Mouse (Mus musculus): ENCODE data around the gene 9230102O04Rik.

The 9230102O04Rik gene

DNA sequence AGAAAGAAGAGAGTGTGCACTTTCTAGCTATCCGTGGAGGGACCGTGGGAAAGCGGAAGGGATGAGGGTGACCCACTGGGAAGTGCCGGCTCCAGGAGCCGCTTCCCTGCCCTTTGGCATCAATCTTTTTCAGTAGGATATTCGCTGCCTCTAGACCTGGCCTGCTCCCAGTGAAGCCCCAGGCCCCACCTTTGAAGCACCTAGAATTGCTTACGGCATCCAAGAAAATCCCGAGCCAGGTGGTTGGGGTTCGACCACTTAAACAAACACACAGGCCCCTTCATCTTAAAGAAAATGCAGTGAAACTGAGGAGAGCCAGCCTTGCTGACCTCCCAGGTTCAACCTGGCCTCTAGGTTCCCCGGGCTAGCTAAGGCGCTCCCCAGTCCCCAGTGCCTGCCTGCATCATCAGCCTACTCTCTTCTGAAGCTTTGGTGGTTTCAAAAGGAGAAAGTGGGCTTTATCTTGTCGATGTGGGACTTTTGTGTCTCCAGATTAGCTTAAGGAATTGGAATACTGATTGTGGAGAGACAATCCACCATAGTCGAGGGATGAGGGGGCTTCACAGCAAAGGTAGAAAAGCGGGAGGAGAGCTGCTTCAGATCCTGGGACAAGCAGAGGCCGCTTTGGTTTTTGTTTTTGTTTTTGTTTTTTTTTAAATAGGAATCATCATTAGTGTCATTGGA lies 4.7 kb downstream of the 9230102O04Rik start:
- DNase-seq: no peak

DNA sequence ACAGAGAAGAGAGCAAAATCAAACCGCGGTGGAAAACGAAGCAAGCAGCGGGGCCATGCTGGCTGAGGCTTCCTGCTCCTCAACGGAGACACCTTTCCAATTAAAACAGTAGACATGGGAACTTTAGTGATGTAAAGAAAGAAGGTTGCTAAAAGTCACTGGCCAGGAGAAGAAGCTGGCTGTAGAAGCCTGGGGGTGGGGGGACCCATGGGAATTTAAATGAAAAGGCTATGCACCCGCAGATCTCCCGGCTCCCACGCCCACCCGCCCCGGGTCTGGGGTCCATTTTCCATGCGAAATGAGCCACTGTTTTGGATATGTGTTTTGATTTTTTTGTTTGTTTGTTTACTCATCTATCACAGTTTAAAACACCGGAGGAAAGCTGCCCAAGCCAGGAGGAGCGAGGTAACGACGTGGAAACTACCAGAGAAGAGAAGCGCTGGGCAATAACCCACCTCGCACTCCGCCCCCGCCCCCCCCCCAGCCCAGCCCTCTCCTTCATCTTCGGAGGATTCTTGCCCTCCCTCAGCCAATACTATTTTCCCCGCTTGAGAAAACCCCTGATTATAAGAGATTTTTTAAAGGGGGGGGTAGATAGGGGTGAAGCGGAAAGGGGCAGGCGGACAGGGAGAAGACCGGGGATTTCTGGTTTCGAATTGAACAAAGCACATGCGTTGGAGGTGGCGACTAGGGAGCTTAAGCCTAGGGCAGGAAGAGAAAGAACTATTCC lies 5.4 kb downstream of the 9230102O04Rik start:
- DNase-seq: no peak

DNA sequence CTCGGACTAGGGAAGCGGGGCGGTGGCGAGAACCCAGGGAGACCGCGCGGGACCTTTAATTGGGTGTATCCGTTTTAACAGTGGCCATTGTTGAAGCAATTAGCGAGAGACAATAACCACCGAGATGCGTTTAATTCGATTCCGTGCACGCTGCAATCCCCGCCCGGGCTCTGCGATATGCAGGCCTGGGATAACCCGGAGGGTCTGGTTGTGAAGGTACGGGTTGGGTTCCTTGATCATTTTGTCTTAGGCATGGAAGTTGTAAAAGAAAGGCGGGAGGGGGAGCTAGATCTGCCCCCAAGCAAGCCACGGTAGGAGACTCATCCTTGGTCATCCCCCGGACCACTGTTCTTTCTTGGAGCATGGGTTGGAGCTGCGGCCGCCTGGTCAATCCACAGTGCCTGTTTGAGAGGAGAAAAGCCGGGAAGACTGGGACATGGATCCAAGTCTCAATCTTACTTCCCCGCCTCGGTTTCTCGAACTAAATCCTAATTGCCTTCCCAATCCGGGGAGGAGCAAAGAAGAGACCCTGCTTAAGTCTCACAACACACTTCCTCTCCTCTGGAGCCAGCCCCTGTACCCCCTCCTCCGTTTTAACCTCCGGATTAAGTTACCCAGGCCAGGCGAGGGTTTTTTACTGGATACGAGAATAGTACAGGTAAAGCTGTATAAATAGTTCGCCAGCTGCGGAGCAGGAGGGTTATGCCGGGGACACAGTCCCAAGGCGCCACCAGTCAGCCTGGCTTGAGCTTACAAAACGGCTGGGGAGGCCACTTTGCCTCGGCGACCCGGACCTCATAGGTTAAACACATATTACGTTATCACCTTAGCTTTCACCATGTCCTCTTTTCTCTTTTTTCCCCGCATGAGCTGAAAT lies 6.2 kb downstream of the 9230102O04Rik start:
- no peak for DNase-seq

DNA sequence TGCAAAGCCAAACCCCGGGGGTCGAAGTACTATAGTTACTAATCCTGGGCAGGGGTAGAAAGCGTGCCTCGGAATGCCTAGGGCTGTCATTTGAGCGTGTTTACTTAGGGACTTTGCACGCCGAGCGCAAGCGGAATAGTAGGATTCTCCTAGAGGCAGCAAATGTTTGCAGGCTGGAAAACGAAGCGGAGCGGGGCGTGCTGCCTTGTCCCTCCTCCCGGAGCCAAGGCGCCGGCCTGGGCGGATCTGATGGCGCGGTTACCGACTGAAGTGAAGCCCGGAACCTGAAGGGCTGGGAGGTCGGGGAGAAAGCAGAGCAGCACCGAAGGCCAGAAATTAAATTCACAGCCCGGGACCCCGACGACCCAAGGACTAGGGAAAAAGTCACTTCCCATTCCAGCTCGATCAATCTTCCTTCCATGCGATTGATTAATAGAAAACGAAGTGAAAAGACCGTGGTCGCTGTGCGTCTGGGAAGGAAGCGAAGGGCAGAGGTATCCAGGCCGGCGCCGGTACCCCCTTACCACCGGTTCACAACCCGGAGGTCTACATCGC lies 6.9 kb downstream of the 9230102O04Rik start:
- no peak for DNase-seq

DNA sequence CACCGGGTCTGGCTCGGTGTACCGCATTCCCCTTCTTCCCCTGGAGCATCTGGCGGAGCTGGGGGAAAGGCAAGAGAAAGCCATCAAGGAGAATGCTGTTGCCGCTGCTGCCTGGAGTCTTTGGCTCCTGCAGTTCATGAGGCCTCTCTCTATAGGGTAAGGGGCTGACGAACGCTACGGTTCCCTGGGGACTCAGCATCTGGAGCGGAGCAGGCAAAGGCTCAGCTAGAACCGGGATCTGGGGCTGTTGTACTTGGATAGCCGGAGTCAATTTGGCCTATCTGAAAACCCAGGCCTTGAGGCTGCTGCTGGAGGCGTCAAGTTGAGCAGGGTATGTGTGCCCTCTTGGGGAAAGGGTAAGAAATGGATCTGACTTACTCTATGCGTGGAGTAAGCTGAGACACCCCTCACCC lies 7.7 kb downstream of the 9230102O04Rik start:
- no peak for DNase-seq

DNA sequence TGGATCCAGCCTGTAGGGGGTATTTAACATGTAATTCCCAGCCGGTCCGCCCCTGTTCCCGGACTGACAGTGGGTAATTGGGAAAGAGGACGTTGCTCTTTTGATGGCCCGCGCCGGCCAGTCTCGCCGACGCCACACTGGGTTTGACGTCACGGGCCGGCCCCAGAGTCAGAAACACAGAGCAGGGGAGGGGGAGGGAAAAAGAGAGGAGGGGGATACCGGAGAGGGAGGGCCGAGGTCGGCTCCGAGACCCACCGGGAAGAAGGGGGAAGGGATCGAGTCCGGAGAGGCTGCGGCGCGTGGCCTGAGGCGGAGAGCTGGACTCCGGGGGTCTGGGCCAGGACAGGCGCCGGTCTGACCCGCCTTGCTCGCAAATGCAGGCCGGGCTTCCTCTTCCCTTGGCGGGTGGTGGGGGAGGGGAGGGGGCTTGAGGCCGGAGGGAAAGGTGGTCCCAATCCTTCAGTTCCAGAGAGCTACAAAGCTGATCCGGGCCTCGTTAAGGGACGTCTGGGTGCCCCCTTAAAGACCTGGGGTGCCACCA lies 8.2 kb downstream of the 9230102O04Rik start, which contains the start of gene 4930412O13Rik:
4930412O13Rik (plus strand) TSS at position 202 of the 541 bp plus-strand sequence.
- no peak for DNase-seq

DNA sequence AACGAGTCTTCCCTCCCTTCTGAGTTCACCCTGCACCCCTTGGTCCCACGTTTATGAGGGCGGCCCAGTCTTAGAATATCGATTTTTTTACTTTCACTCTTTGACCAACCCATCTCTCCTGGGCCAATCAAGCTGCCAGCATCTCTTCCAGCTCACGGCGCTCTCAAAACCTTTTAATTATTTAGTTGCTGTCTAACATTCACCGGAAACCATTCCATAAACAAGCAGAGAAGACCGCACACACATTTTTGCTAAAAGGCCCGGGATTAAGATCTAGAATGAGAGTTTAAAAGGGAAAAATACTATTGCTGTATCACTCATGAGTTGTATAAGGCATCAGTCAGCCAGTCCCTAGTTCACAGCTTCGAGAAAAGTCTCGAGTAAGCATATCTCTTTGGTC lies 9.1 kb downstream of the 9230102O04Rik start:
- DNase-seq: no peak

DNA sequence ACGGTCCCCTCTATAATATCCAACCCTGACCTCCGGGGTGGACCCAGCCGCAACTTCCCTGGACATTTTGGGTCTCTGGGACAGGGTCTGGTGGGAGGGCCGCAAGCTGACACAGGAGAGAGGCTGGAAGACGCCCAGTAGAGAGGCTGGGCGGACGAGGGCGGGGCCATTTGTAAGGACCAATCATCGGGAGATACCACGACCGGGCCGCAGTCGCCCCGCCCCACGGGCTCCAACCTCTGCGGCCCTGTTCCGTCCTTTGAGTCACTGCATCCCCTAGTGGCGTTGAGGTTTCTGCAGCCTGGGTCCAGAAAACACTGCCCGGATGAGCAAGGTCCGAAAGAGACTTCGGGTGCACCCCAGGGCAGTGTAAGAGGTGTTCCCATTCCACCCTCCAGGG lies 9.8 kb downstream of the 9230102O04Rik start:
- DNase-seq: no peak

DNA sequence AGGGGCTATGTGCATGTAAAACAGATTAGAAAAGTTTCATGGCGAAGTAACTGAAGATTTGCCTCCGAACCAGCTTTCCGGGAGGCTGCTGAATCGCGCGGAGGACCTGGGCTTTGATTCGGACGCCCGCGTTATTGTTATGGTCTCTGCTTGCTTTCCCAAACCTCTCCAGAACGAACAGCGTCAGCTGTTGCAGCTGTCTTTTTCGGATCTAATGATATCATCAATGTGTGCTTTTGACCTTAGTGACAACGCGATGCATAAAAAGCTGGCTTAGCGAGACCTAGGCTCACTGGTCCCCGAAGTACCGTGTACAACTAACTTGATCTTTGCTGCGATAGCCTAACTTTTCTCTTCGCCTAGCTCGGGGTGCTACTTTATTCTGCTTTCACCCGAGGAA lies 10.2 kb downstream of the 9230102O04Rik start:
- DNase-seq: no peak

DNA sequence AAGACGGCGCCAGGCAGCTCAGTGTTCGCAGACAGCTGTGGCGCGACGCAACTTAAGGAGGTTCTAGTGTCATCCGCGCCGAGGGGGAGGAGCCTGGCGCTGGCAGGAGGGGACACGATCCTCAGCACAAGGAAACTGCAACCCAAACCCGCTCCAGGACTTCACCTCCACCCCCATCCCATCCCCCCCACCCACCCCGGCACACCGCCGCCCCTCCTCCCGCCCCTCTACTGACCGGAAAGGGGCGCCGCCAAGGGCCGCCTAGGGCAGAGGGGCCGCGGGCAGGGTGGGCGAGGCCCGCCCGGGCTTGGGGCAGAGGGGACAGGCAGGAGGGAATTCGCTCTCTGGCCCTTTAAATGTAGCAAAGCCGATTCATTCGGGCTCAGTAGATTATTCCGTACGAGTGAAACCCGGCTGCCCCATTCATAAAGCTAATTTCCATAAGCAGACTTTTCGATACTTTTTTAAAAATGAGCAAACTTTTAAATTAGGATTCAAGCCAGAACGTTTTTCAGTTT lies 10.7 kb downstream of the 9230102O04Rik start:
- no peak for DNase-seq

DNA sequence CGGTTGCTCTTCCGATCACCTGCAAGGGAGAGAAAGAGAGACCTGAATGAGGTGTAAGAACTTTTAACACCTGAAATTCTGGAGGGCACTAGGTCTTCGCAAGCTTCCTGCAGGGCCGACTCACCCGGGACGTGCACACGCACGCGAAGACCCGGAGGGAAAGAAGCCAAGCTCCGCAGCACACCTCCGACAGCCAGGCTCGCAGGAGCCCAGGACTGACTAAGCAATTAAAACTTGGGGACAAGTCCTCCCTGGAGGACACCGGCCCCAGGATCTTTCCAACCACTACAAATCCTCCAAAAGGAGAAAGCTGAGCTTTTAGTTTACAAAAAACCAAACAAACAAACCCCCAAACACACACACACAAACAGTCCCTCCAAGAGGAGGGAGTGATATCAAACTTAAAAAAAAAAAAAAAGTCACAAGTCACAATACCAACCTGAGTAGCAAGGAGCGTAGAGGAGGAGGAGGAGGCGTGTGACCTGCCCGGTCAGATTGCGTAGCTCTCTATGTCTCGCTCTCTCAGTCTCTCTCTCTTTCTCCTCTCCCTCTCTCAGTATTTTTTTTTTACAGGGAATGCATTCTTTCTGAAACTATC lies 11.3 kb downstream of the 9230102O04Rik start:
- no peak for DNase-seq

DNA sequence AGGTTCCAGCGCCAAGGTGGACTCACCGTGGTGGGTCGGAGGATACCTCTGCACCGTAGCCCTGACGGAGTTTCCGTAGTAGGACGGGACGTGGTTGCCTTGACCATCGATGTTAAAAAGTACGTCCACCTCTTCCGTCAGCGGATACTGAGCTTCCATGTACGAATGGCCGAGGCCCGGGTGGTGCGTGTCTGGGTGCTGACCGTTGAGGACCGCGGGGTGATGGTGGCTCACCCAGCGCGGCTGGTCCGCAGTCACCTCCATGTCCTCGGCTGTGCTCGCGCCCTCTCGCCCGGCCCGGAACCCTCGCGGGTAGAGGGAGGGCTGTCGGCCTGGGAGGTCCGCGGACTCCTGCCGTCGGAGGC lies 12.0 kb downstream of the 9230102O04Rik start:
- no peak for DNase-seq

DNA sequence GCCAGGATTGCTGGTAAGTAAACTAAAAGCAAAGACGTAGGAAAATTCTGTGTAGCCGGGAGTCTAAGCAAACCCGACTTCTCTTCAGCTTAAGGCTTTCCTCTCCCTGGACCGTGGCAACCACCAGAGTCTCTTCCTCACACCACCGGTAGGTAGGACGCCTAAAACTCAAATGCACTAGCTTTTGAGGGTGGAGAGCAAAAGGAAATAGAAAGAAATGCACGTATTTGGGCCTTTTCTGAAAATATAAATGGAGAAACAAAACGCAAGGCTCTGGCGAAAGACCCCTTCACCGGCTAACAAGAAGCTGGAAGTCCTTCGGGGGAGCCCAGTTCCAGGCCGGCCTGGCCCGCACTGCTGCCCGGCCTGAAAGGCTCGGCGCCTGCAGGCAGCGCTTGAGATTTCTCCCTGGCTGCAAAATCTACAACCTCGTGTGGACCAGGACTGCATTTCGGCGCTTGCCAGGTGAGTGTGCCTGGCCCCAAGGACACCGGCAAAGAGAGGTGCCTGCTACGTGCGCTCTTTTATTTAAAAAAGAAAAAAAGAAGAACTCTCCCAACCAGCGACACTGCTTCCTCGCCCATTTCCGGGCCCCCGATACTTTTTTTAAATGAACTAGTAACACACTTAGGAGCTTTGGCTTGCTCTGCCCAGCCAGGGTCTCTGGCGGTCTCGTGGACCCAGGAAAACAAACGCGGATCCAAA lies 12.6 kb downstream of the 9230102O04Rik start:
- no peak for DNase-seq

DNA sequence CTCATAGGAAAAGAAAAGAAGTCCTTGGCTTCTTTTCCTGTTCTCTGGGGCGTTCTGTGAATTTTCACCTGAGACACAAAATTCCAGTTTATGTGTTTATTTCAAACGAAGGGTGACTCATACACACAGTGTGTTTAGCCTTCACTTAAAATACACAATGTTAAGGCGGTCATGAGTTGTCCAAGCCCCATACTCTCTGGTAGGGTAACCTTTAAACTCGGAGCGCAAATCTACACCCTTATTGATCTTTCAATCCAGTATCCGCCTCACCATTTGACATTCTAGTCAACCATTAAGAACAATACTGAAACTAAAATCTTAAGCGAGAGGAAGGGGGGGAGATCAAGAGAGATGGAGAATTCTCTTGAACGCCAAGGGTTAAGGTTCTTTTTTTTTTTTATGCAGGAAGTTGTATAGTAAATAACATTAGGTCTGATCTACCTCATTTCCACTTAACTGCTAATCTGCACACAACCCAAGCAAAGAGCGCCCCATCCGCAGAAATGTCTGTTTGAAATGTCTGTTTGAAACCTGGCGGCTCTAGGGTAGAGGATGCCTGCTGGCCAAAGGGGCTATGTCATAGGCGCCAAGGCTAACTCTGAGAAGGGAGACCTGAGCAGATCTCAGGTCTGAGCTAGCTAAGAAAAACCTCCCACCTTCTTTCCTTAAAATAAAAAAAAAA lies 13.5 kb downstream of the 9230102O04Rik start:
- no peak for DNase-seq

DNA sequence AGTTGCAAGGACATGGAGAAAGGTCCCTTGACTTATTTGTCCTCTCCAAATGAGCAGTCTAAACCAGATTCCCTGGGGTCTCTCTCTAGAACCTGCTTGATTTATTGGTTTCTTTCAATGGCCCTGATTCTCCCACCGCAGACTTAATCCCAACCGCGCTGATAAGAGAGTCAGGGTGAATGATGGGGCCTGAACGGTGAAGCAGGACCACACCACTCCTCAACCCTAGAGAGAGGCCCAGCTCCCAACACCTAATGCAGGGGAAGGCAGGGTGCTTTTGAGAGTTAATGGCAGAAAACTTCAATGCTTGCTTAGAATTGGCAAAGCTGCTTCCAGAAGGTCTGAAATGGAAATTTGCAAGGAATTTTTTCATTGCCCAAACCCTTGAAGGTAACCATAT lies 14.1 kb downstream of the 9230102O04Rik start:
- no peak for DNase-seq

DNA sequence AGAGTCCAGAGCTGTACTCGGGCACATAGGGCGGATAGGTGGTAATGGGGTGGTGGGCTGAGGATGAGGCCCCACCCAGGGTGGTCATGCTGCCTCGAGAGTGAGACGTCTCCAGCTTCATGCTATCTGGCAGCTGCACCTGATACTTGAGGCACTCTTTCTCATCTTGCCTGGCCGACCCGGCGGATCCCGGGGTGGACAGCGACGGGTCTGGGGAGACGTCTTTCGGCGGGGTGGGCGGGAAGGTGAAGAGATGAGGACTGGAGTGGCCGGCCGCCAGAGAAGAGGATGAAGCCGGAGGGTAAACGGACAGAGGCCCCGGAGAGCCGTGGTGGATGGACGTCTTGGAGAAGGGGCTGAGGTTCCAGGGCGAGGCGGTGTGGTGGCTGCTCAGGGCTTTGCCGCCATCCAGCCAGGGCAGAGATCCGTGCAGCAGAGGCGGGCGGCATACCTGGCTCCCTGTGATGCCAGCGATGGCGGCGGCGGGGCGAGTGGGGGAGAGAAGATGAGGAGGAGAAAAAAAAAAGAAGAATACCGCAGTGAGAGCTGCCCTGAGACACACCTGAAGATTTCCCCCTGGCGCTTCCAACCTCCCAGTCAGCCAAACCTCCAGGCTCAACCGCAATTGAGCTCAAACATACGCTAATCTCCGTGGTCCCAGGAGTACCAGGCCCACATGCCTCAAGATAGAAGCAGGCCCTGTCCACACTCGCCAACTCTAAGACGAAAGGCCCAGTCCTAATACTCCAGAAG lies 14.7 kb downstream of the 9230102O04Rik start:
- DNase-seq: no peak

DNA sequence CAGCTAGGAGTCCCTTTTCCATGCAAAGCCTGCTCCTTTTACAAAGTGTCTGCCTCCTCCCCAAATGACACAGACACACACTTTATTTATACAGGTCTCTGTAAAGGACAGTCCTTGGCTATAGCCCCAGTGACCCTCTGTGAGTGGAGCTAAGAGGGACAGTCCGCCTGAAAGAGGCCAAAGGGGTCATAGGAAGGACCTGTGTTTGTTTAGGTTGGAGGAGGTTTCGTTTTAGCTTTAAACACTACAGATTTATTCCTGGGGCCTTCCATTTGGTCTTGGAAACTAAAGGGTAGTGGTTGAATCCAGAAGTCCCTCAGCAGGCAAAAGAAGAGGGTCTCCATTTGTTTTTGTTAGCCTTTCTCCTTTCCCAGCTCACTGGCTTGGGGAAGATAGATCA lies 15.6 kb downstream of the 9230102O04Rik start:
- DNase-seq: no peak

DNA sequence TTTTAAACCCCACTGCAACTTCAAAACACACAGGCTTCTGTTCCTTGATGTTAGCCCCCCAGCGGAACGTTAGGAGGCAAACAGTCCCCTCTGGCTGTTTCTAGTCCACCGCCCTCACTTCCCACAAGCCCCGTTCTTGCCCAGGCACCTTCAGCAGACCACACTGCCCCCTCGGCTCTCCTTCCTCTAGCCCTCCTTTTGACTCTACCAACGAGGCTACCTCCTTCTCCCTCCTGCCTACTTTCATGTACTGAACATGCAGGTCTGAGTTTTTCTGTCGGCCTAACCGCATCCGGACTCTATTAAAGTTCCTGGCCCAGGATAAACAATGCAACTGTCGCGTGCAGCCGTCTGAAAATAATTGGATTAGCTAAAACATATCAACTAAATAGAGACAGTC lies 16.7 kb downstream of the 9230102O04Rik start:
- no peak for DNase-seq

DNA sequence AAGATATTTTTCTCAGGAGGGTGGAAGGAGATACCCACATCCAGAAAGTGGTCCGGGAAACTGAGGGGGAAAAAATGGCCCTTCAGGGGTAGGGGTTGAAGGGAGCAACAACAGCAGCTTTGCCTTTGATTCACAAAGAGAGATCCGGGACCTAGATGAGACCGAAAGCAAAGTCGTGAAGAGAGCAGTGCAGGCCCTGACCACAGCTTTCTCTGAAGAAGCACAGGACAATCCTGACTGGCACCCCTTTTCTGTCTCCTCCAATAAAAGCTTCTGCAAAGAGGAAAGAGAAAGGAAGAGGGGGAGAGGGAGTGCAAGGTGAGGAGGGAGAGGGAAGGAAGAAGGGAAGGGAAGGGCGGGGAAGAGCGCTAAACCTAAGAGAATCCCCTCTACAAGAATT lies 17.5 kb downstream of the 9230102O04Rik start:
- DNase-seq: no peak

DNA sequence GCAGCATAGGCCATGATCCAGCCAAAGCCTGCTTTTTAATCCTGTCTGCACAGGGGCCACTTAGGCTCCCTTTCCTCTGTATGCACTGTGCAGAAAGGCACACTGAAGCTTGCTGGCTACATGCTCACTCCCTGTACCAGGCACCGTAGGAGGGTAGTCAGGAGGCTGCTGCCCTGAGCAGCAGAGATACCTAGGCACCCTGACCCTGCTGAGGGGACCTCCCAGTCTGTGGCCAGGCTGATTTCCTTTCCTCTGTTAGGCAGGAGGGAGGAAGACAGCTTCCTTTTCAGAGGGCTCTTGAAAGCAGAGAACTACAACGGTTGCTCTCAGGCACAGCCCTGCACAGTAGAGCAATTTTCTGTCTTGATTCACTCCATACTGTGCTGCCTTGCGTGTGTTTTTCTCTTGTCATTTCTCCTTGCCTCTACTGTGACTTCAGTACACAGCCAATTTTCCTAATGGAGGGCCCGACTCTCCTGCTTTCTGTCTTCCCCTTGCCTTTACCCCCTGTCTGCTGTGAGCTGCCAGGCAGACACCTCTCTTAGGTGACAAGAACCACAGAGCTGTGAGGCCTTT lies 18.1 kb downstream of the 9230102O04Rik start:
- DNase-seq: no peak
